Mouse (Mus musculus): ENCODE data around the gene Gm10118. TPM values are rescaled to one million over a fixed set of nuclear protein-coding genes. Genes with fewer than 3 reads are reported as not detected.

Gene Gm10118
- 1.9 and 2.3 TPM in 2 replicates for polyA plus RNA-seq (2015; fragmentation: Nextera tagmentation; extraction: Ambion mirVana)

DNA sequence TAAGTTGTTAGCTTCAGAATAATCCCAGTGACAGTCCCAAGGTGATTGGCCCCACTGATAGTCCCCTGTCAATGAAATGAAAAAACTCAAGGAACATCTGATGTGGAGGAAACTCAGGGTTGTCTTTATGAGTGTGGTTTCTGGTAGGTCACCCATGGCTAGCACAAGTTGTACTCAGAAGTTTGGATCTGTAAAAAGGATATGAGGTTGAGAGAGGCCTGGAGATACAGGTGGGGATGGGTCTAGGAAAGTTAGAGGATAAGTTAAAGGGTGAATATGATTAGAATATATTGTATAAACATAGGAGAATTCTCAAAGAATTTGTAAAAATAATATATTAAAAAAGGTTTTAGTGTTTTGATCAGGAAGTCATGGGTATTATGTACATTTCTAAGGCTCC lies at the start of gene Gm10118:
Gene Gm10118 (minus strand): TSS at position 101 of the 400 bp plus-strand sequence.
- H3K4me1 ChIP-seq = no peaks in the 10 kb centered on the region
- no peaks in the 10 kb centered on the region for H3K36me3 ChIP-seq
- no peak within 1 kb of the TSS for H3K9ac ChIP-seq
- H3K4me2 ChIP-seq = no peak within 1 kb of the TSS
- H3K9me3 ChIP-seq = no peaks in the 10 kb centered on the region
- H3K27ac ChIP-seq (replicated peaks) = no peak within 1 kb of the TSS
- ATAC-seq (ENCODE audit: extremely low read depth, insufficient number of reproducible peaks, low FRiP score, low TSS enrichment) = no peak
- no peak within 1 kb of the TSS for H3K4me3 ChIP-seq
- no peaks in the 10 kb centered on the region for H3K27me3 ChIP-seq (replicated peaks)

DNA sequence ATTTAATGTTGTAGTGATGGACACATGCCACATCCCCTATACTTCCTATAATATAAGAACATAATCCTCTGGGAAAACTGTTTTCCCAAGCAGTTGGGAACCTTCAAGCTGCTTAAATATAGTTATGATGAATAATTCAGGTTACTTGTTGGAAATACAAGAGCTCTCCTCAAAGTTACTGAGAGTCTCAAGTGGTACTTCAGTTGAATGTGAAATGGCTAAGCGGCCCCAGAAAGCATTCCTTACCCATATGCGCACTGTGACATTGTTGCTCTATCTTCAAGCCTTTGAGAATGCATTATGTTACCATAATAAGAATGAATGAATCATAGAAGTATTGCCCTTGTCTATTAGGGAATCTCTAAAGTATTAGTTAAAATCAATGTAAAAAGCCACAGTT lies 45.1 kb upstream of the Gm10118 start:
- Histone ChIP-seq H3K27me3 (replicated peaks) (no peaks in the 10 kb centered on the region), H3K4me2 (no peak overlapping the region), H3K4me3 (no peak overlapping the region), H3K36me3 (no peaks in the 10 kb centered on the region), H3K9me3 (no peaks in the 10 kb centered on the region), H3K9ac (no peak overlapping the region), H3K4me1 (no peaks in the 10 kb centered on the region), H3K27ac (replicated peaks) (no peak overlapping the region)
- WGBS = 64% methylated on average over 2 of the region's 2 CpGs
- ATAC-seq (ENCODE audit: extremely low read depth, insufficient number of reproducible peaks, low FRiP score, low TSS enrichment) = no peak

DNA sequence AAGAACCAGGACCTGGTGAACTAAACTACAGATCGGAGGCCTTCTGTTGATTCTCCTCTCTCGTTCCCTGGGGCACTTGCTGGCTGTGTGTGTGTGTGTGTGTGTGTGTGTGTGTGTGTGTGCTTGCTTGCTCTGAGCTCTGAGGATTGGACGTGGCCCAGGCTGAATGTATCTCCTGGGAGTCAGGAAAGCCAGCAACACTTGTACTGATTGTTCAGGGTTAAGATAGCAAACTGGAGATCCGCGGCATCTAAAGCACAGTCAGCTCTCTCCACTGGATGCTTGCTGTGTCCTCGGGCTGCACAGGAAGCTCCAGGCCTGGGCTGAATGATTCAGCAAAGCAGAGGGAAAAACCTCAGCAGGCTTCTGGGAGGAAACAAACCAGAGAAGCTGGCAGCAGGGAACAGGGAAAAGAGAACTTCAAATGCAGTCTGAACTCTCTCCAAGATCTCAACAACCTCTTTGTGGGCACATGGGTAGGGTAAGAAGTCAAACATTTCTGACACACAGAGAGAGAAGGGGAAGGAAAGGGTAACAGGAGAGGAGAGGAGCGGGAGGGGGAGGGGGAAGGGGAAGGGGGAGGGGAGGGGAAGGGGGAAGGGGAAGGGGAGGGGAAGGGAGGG lies 27.2 kb upstream of the Gm10118 start:
- H3K9me3 ChIP-seq = no peaks in the 10 kb centered on the region
- H3K4me3 ChIP-seq = no peak overlapping the region
- H3K27ac ChIP-seq (replicated peaks) = peak overlapping the region; percentile 62
- no peaks in the 10 kb centered on the region for H3K27me3 ChIP-seq (replicated peaks)
- ATAC-seq (ENCODE audit: extremely low read depth, insufficient number of reproducible peaks, low FRiP score, low TSS enrichment) = peak; percentile 14; the same call in 1 of the 2 replicates
- 0 out of 2 replicates have a peak overlapping the region, but pooled peaks have one; percentile 19 for H3K9ac ChIP-seq
- WGBS = 10% methylated on average over 6 of the region's 7 CpGs
- peaks cover 36% of the 10 kb centered on the region for H3K4me1 ChIP-seq
- no peak overlapping the region for H3K4me2 ChIP-seq
- H3K36me3 ChIP-seq = no peaks in the 10 kb centered on the region

GRCm38 (mm10) chr10:63951481-63951880 lies 24.2 kb upstream of the Gm10118 start:
- H3K9ac ChIP-seq = no peak overlapping the region
- H3K4me1 ChIP-seq = peaks cover 43% of the 10 kb centered on the region
- no peak overlapping the region for H3K4me3 ChIP-seq
- H3K36me3 ChIP-seq = no peaks in the 10 kb centered on the region
- H3K27ac ChIP-seq (replicated peaks) = no peak overlapping the region
- no peaks in the 10 kb centered on the region for H3K9me3 ChIP-seq
- 48% methylated on average over 1 of the region's 1 CpGs for WGBS
- no peak overlapping the region for H3K4me2 ChIP-seq
- ATAC-seq (ENCODE audit: extremely low read depth, insufficient number of reproducible peaks, low FRiP score, low TSS enrichment) = no peak
- H3K27me3 ChIP-seq (replicated peaks) = no peaks in the 10 kb centered on the region

GRCm38 (mm10) chr10:63950867-63951266 lies 23.6 kb upstream of the Gm10118 start:
- Histone ChIP-seq H3K4me1 (peaks cover 46% of the 10 kb centered on the region), H3K27me3 (replicated peaks) (no peaks in the 10 kb centered on the region), H3K9ac (no peak overlapping the region), H3K4me3 (no peak overlapping the region), H3K4me2 (peak overlapping the region; percentile 31), H3K27ac (replicated peaks) (peak overlapping the region; percentile 58), H3K9me3 (no peaks in the 10 kb centered on the region), H3K36me3 (no peaks in the 10 kb centered on the region)
- 31% methylated on average over 8 of the region's 8 CpGs for WGBS
- ATAC-seq (ENCODE audit: extremely low read depth, insufficient number of reproducible peaks, low FRiP score, low TSS enrichment) = no peak

DNA sequence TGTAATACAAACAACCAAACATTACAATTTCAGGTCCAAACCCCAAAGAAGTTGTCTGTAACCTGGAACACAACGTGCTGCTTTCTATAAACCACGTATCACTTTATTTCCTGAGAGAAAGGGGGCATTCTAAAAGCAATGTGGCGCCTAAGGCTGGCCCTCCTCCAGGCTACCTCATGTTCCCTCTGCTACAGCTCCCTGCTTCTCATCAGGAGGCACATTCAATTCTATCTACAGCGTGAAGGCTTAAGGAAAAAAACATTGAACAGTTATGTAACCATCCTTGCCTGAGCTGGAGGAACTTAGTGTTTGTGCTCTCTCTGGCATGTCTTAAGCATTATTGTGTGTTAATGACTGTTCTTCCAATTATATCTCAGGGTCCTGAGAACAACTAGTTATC lies 20.0 kb upstream of the Gm10118 start:
- 73% methylated on average over 4 of the region's 4 CpGs for WGBS

GRCm38 (mm10) chr10:63945534-63945933 lies 18.3 kb upstream of the Gm10118 start:
- no peak overlapping the region for H3K4me3 ChIP-seq
- WGBS = 74% methylated on average over 3 of the region's 3 CpGs

More for the DNA sequence above, 20.0 kb upstream of the Gm10118 start:
- H3K9me3 ChIP-seq = no peaks in the 10 kb centered on the region
- H3K4me2 ChIP-seq = no peak overlapping the region
- no peak for ATAC-seq (ENCODE audit: extremely low read depth, insufficient number of reproducible peaks, low FRiP score, low TSS enrichment)
- no peak overlapping the region for H3K9ac ChIP-seq
- H3K4me3 ChIP-seq = no peak overlapping the region
- no peaks in the 10 kb centered on the region for H3K27me3 ChIP-seq (replicated peaks)
- H3K27ac ChIP-seq (replicated peaks) = no peak overlapping the region
- no peaks in the 10 kb centered on the region for H3K36me3 ChIP-seq
- peaks cover 31% of the 10 kb centered on the region for H3K4me1 ChIP-seq

DNA sequence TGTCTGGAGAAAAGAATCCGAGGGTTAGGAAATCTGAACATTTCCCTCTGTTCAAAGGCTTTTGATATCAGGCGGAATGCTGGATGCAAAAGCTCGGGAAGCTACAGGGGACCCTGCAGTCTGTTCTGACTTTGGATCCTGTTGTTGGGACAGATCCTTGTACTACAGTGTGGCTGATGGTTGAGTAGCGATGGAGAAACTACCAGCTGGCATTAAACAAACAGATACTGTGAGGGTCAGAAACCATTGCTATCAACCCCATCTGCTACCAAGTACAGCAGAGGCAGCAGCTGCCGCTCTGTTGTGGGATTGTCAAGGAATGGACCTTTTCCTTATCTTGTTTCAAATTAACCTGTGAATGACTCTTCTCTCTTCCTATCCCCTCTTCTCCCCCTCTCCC lies 6.7 kb upstream of the Gm10118 start:
- 0 out of 2 replicates have a peak, but pooled peaks cover 3% of the 10 kb centered on the region for H3K4me1 ChIP-seq
- no peaks in the 10 kb centered on the region for H3K36me3 ChIP-seq
- H3K4me3 ChIP-seq = no peak overlapping the region
- H3K4me2 ChIP-seq = no peak overlapping the region
- no peaks in the 10 kb centered on the region for H3K27me3 ChIP-seq (replicated peaks)
- no peak for ATAC-seq (ENCODE audit: extremely low read depth, insufficient number of reproducible peaks, low FRiP score, low TSS enrichment)
- H3K9me3 ChIP-seq = no peaks in the 10 kb centered on the region
- no peak overlapping the region for H3K27ac ChIP-seq (replicated peaks)
- 47% methylated on average over 5 of the region's 5 CpGs for WGBS
- no peak overlapping the region for H3K9ac ChIP-seq

More at GRCm38 (mm10) chr10:63945534-63945933, 18.3 kb upstream of the Gm10118 start:
- H3K36me3 ChIP-seq = no peaks in the 10 kb centered on the region
- H3K27me3 ChIP-seq (replicated peaks) = no peaks in the 10 kb centered on the region
- no peak overlapping the region for H3K9ac ChIP-seq
- no peak overlapping the region for H3K27ac ChIP-seq (replicated peaks)
- no peaks in the 10 kb centered on the region for H3K9me3 ChIP-seq
- ATAC-seq (ENCODE audit: extremely low read depth, insufficient number of reproducible peaks, low FRiP score, low TSS enrichment) = no peak
- no peak overlapping the region for H3K4me2 ChIP-seq
- H3K4me1 ChIP-seq = peaks cover 18% of the 10 kb centered on the region

DNA sequence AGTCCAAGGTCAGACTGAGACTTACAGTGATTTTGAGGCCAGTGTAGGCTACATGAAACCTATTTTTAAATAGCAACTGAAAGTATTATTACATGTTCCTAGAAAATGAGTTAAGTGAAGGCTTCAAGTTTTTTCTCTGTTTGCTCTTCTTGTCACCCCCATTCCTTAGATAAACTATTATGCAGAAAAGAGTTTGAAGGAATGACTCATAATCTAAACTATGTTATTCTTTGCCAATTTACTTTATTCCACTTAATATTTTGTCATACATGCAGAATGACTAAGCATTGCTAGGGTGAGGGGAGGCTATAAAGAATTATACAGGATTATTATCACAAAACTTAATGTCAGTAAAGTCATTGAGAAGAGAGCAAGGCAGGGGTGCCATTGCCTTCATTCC lies 18.4 kb downstream of the Gm10118 start:
- no peak overlapping the region for H3K27ac ChIP-seq (replicated peaks)
- no peak for ATAC-seq (ENCODE audit: extremely low read depth, insufficient number of reproducible peaks, low FRiP score, low TSS enrichment)
- H3K4me2 ChIP-seq = no peak overlapping the region
- no peak overlapping the region for H3K4me3 ChIP-seq
- H3K4me1 ChIP-seq = no peaks in the 10 kb centered on the region
- no peaks in the 10 kb centered on the region for H3K36me3 ChIP-seq
- H3K27me3 ChIP-seq (replicated peaks) = no peaks in the 10 kb centered on the region
- H3K9me3 ChIP-seq = no peaks in the 10 kb centered on the region
- H3K9ac ChIP-seq = no peak overlapping the region

GRCm38 (mm10) chr10:63899891-63900290 lies 27.3 kb downstream of the Gm10118 start:
- Histone ChIP-seq H3K27ac (replicated peaks) (no peak overlapping the region), H3K4me3 (no peak overlapping the region), H3K9ac (no peak overlapping the region), H3K27me3 (replicated peaks) (no peaks in the 10 kb centered on the region), H3K9me3 (no peaks in the 10 kb centered on the region), H3K4me2 (no peak overlapping the region), H3K36me3 (no peaks in the 10 kb centered on the region), H3K4me1 (peaks cover 21% of the 10 kb centered on the region)
- ATAC-seq (ENCODE audit: extremely low read depth, insufficient number of reproducible peaks, low FRiP score, low TSS enrichment) = no peak

DNA sequence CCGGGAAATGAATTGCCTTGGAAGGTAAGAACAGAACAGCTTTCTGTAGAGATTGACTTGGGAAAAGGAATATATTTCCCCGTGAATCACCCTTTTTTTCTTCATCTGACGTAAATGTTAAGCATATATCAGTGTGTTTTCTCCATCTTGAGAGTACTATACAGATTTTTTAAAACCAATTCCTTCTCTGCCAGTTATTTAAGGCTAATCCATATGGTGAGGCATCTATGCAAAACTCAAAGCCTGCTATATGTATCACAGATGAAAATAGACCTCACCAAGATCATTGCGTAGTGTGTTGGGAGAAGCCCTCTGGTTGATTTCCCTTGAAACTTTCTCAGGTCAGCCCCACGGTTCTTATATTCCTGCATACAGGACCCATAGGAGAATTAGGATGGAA lies 32.6 kb downstream of the Gm10118 start:
- Histone ChIP-seq H3K36me3 (no peaks in the 10 kb centered on the region), H3K9me3 (no peaks in the 10 kb centered on the region), H3K27me3 (replicated peaks) (no peaks in the 10 kb centered on the region), H3K4me2 (no peak overlapping the region), H3K9ac (no peak overlapping the region), H3K27ac (replicated peaks) (no peak overlapping the region), H3K4me1 (peaks cover 16% of the 10 kb centered on the region), H3K4me3 (no peak overlapping the region)
- ATAC-seq (ENCODE audit: extremely low read depth, insufficient number of reproducible peaks, low FRiP score, low TSS enrichment) = no peak
- 79% methylated on average over 5 of the region's 5 CpGs for WGBS

DNA sequence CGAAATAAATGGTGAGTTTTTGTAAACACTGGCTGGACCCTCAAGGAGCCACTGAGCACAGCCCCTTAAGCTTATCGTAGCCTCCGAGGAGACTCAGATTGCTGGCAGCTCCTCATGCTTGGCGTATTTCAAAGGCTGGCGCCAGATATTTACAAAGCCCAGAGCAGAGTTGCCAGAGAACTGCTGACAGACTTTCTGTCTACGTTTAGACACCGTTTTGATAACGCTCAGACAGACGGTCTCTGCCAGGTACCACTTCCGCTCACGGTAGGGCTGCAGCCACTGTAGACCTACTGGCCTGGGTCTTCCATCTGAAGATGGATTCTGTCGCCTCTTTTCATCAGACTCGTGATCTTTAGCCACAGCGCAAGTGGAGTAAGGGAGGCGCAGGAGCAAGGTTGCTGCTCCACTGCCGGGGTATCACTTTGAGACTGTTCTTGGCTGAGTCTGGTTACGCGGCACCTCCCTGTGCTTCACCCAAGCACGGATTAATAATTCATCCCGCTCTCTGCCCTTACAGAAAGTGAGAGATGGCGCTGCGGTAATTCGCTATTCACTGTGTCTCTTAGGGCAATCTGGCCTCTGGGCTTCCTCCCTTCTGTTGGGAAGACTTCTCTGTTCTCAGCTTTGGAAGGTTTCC lies 40.7 kb downstream of the Gm10118 start:
- peak overlapping the region; percentile 61 for H3K9ac ChIP-seq
- H3K4me2 ChIP-seq = peak overlapping the region; percentile 69

More for the DNA sequence above, 40.7 kb downstream of the Gm10118 start:
- H3K36me3 ChIP-seq = no peaks in the 10 kb centered on the region
- H3K4me3 ChIP-seq = peak overlapping the region; percentile 45
- ATAC-seq (ENCODE audit: extremely low read depth, insufficient number of reproducible peaks, low FRiP score, low TSS enrichment) = no peak
- H3K4me1 ChIP-seq = peaks cover 17% of the 10 kb centered on the region
- H3K9me3 ChIP-seq = no peaks in the 10 kb centered on the region
- peak overlapping the region; percentile 66 for H3K27ac ChIP-seq (replicated peaks)
- WGBS = 32% methylated on average over 23 of the region's 23 CpGs
- H3K27me3 ChIP-seq (replicated peaks) = no peaks in the 10 kb centered on the region

Measured in heart, embryonic 13.5 days (tissue).